Mouse (Mus musculus) embryonic facial prominence, embryonic 15.5 days (tissue): ENCODE results near the gene Appbp2. TPM values are rescaled to one million over a fixed set of nuclear protein-coding genes. Genes with fewer than 3 reads are reported as not detected.

Experiments used
- ATAC-seq: fragments of 200-750 bp; cut with Nextera tagmentation; 2 replicates; pipeline ENCODE4 v1.8.0; 2017; ENCODE audit warnings: low read depth, moderate TSS enrichment; ENCODE audit not compliant: insufficient number of reproducible peaks, low FRiP score, low TSS enrichment
- H3K27ac ChIP-seq: fragments of 300-500 bp; sonication (generic); replicated peaks from 2 replicates; pipeline ENCODE4 v1.5.1; 2015; ENCODE audit warnings: mild to moderate bottlenecking, inconsistent platforms
- H3K27me3 ChIP-seq: fragments of 300-500 bp; sonication (generic); 2 replicates; pipeline ENCODE4 v1.6.1; 2015; ENCODE audit warnings: inconsistent platforms
- H3K36me3 ChIP-seq: fragments of 300-500 bp; sonication (generic); 2 replicates; pipeline ENCODE4 v1.6.1; 2015; ENCODE audit warnings: mild to moderate bottlenecking, inconsistent platforms
- H3K4me1 ChIP-seq: fragments of 300-500 bp; sonication (generic); 2 replicates; pipeline ENCODE4 v1.6.1; 2015; ENCODE audit warnings: inconsistent platforms
- H3K4me2 ChIP-seq: fragments of 300-500 bp; sonication (generic); replicated peaks from 2 replicates; pipeline ENCODE4 v1.6.1; 2015; ENCODE audit warnings: mild to moderate bottlenecking, inconsistent platforms
- H3K4me3 ChIP-seq: fragments of 300-500 bp; sonication (generic); replicated peaks from 2 replicates; pipeline ENCODE4 v1.5.1; 2015; ENCODE audit warnings: mild to moderate bottlenecking, inconsistent platforms
- H3K9ac ChIP-seq: fragments of 300-500 bp; sonication (generic); 2 replicates; pipeline ENCODE4 v1.6.1; 2015; ENCODE audit warnings: inconsistent platforms
- H3K9me3 ChIP-seq: fragments of 300-500 bp; sonication (generic); replicated peaks from 2 replicates; pipeline ENCODE4 v1.6.1; 2016; ENCODE audit warnings: inconsistent platforms
- WGBS: fragments of 180-500 bp; shearing (Covaris S2); methylation state at CpG from one replicate; pipeline ENCODE4 v1.1.7; 2015; 5-methylcytosine and 5-hydroxymethylcytosine counted together
- polyA plus RNA-seq: library from polyadenylated mRNA; unstranded; fragments of >200 nt; fragmentation: Nextera tagmentation; extraction: Ambion mirVana; gene quantifications from 2 replicates; pipeline ENCODE4 v1.2.1, GENCODE M21; 2015

Gene Appbp2
- polyA plus RNA-seq, 1 experiment from 2014 or later: 38.7 TPM

DNA sequence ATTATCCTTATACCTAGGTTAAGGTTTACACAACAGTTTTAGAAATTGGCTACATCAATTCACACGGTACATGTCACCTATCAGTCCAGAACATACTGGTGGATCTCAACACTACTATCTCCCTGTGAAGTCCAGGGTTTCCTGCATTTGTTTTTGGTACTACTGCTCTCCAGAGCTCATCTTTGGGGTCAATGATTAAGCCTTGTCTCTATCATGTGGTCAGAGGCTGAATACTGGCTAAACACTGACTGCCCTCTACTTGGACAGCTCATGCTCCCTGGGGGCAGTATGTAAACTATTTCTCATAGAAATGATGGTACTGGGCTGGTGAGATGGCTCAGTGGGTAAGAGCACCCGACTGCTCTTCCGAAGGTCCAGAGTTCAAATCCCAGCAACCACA is 11.7 kb downstream of the Appbp2 start:
- WGBS: 95% methylated on average over 3 of the region's 3 CpGs
- H3K4me2 ChIP-seq: no peak overlapping the region
- no peaks in the 10 kb centered on the region for H3K4me1 ChIP-seq
- H3K4me3 ChIP-seq: no peak overlapping the region
- H3K9ac ChIP-seq: no peak overlapping the region
- H3K27me3 ChIP-seq: no peaks in the 10 kb centered on the region
- peaks cover 18% of the 10 kb centered on the region for H3K36me3 ChIP-seq
- no peaks in the 10 kb centered on the region for H3K9me3 ChIP-seq
- H3K27ac ChIP-seq: no peak overlapping the region
- ATAC-seq: no peak

DNA sequence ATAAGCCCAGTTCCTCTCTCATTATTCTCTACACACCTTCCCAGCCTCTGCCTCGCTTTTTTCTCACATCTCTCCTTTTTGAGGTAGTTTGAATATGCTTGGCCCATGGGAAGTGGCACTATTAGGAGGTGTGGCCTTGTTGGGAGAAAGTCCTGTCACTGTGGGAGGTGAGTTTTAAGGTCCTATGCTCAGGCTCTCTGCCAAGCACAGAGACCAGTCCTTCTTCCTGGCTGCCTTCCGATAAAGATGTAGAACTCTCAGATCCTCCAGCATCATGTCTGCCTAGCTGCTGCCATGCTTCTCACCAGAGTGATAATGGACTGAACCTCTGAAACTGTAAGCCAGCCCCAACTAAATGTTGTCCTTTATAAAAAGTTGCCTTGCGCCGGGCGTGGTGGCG is 12.4 kb downstream of the Appbp2 start:
- Histone ChIP-seq H3K9me3 (no peaks in the 10 kb centered on the region), H3K36me3 (peaks cover 18% of the 10 kb centered on the region), H3K27ac (no peak overlapping the region), H3K4me1 (no peaks in the 10 kb centered on the region), H3K9ac (no peak overlapping the region), H3K4me3 (no peak overlapping the region), H3K27me3 (no peaks in the 10 kb centered on the region), H3K4me2 (no peak overlapping the region)
- ATAC-seq: no peak
- 97% methylated on average over 6 of the region's 6 CpGs for WGBS

- Histone ChIP-seq H3K27ac (no peak overlapping the region), H3K4me1 (peaks cover 3% of the 10 kb centered on the region; the same call in 1 of the 2 replicates), H3K4me3 (no peak overlapping the region), H3K4me2 (no peak overlapping the region), H3K27me3 (no peaks in the 10 kb centered on the region), H3K9ac (no peak overlapping the region), H3K9me3 (no peaks in the 10 kb centered on the region), H3K36me3 (peaks cover 27% of the 10 kb centered on the region)
- WGBS: 79% methylated on average over 3 of the region's 3 CpGs
- no peak for ATAC-seq
Observed at GRCm38 (mm10) chr11:85219014-85219413, 15.9 kb downstream of the Appbp2 start.

DNA sequence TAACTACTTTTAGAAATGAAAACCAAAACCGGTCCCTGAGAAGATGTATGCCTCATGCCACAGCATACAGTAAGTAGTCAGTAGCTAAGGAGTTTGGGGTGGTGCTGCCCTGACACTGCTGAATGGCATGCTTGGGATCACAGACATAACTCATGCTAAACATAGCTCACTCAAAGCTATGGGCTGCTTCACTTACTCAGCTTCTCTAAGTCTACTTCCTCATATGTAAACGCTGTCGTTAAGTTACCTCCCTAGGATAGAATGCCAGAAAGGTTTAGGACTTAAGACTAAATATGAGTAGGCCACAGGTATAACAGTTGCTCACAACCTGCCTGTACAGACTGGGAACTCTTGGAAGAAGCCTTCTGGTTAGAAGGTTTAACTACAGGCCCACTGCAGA is 20.3 kb downstream of the Appbp2 start:
- Histone ChIP-seq H3K4me3 (no peak overlapping the region), H3K9me3 (no peaks in the 10 kb centered on the region), H3K27ac (no peak overlapping the region), H3K9ac (no peak overlapping the region), H3K4me1 (peaks cover 3% of the 10 kb centered on the region; the same call in 1 of the 2 replicates), H3K27me3 (no peaks in the 10 kb centered on the region), H3K36me3 (peaks cover 49% of the 10 kb centered on the region), H3K4me2 (no peak overlapping the region)
- ATAC-seq: no peak
- 93% methylated on average over 3 of the region's 3 CpGs for WGBS

DNA sequence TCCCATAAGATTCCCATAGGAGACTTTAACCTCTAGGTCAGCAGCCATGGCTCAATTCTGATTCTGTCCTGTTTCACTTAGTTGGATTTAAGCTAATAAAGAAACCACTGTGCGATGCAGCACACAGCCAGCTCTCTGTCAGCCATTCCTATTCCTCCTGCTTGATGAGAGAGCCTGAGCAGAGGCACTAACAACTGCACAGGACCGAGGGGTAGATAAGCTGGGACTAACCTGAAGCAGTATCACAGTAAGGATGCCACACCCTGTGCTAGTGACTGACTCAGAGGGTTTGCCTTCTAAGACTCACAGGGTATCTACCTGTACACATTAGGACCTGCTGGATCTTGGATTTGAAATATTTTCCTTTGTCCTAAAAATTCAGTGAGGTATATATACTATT is 21.7 kb downstream of the Appbp2 start:
- 96% methylated on average over 2 of the region's 2 CpGs for WGBS
- peaks cover 61% of the 10 kb centered on the region for H3K36me3 ChIP-seq
- no peak overlapping the region for H3K9ac ChIP-seq
- no peak overlapping the region for H3K4me3 ChIP-seq
- no peak for ATAC-seq
- H3K4me1 ChIP-seq: peaks cover 3% of the 10 kb centered on the region; the same call in 1 of the 2 replicates
- no peaks in the 10 kb centered on the region for H3K27me3 ChIP-seq
- H3K9me3 ChIP-seq: no peaks in the 10 kb centered on the region
- H3K4me2 ChIP-seq: no peak overlapping the region
- H3K27ac ChIP-seq: no peak overlapping the region

GRCm38 (mm10) chr11:85211151-85211550 is 23.8 kb downstream of the Appbp2 start:
- Histone ChIP-seq H3K4me3 (no peak overlapping the region), H3K27me3 (no peaks in the 10 kb centered on the region), H3K4me1 (no peaks in the 10 kb centered on the region), H3K27ac (no peak overlapping the region), H3K4me2 (no peak overlapping the region), H3K9ac (no peak overlapping the region), H3K36me3 (peaks cover 76% of the 10 kb centered on the region), H3K9me3 (no peaks in the 10 kb centered on the region)
- ATAC-seq: no peak
- 92% methylated on average over 2 of the region's 2 CpGs for WGBS

DNA sequence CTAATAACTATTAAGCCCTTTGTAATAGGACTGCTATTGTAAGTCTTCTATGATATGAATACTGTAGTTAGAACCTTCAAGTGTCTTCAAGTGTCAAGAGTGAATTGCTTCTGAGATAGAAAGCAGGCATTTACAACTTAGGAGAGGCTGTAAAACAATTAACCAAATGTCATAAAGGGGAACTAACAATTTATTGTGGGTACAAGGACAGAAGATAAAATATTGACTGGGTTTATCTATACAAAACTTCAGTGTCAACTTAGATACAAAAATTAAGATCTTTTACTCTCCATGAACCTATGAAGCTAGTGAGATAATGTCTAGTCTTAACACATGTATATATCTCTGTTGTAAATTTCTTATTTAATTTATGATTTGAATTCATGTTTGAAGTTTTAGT is 28.7 kb downstream of the Appbp2 start:
- Histone ChIP-seq H3K9ac (no peak overlapping the region), H3K36me3 (peaks cover 68% of the 10 kb centered on the region), H3K4me3 (no peak overlapping the region), H3K9me3 (no peaks in the 10 kb centered on the region), H3K4me1 (no peaks in the 10 kb centered on the region), H3K27me3 (no peaks in the 10 kb centered on the region), H3K4me2 (no peak overlapping the region), H3K27ac (no peak overlapping the region)
- no peak for ATAC-seq

- H3K4me3 ChIP-seq: no peak overlapping the region
- H3K27ac ChIP-seq: no peak overlapping the region
- no peaks in the 10 kb centered on the region for H3K4me1 ChIP-seq
- no peaks in the 10 kb centered on the region for H3K27me3 ChIP-seq
- H3K4me2 ChIP-seq: no peak overlapping the region
- ATAC-seq: no peak
- H3K9ac ChIP-seq: no peak overlapping the region
- WGBS: 82% methylated on average over 2 of the region's 2 CpGs
- no peaks in the 10 kb centered on the region for H3K9me3 ChIP-seq
- peaks cover 77% of the 10 kb centered on the region for H3K36me3 ChIP-seq
Observed at GRCm38 (mm10) chr11:85198906-85199305, 36.0 kb downstream of the Appbp2 start.

- no peak overlapping the region for H3K27ac ChIP-seq
- no peak overlapping the region for H3K4me2 ChIP-seq
- no peak overlapping the region for H3K9ac ChIP-seq
- H3K4me1 ChIP-seq: no peaks in the 10 kb centered on the region
- H3K9me3 ChIP-seq: no peaks in the 10 kb centered on the region
- no peak overlapping the region for H3K4me3 ChIP-seq
- H3K36me3 ChIP-seq: peaks cover 85% of the 10 kb centered on the region
- H3K27me3 ChIP-seq: no peaks in the 10 kb centered on the region
- 90% methylated on average over 9 of the region's 9 CpGs for WGBS
- ATAC-seq: no peak
Observed at GRCm38 (mm10) chr11:85196046-85196445, 38.9 kb downstream of the Appbp2 start.

- no peak for ATAC-seq
- no peak overlapping the region for H3K4me3 ChIP-seq
- no peak overlapping the region for H3K4me2 ChIP-seq
- peaks cover 84% of the 10 kb centered on the region for H3K36me3 ChIP-seq
- no peaks in the 10 kb centered on the region for H3K27me3 ChIP-seq
- H3K9ac ChIP-seq: no peak overlapping the region
- no peaks in the 10 kb centered on the region for H3K4me1 ChIP-seq
- WGBS: 96% methylated on average over 11 of the region's 11 CpGs
- H3K9me3 ChIP-seq: no peaks in the 10 kb centered on the region
- H3K27ac ChIP-seq: no peak overlapping the region
Observed at GRCm38 (mm10) chr11:85194206-85194605, 40.7 kb downstream of the Appbp2 start.

DNA sequence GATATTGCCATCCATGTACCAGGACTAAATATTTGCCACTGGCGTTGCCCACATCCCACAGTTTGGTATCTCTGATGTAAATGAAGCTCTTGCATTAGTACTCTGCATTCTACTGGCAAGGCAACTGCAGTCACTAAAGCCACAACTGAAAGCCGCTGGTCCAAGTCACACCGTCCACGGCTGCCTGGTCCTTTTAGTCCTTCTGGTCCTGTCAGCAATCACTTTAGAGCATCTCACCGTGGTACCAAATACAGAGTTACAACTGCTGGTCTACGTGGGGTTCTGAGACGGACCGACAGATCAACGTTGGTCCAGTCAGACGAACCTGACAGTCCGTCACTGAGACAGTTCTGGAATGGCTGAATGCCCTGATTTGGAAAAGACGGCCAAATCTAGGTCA is 44.2 kb downstream of the Appbp2 start:
- Histone ChIP-seq H3K4me1 (no peaks in the 10 kb centered on the region), H3K4me2 (no peak overlapping the region), H3K36me3 (peaks cover 69% of the 10 kb centered on the region), H3K27ac (no peak overlapping the region), H3K27me3 (no peaks in the 10 kb centered on the region), H3K9me3 (no peaks in the 10 kb centered on the region), H3K4me3 (no peak overlapping the region), H3K9ac (no peak overlapping the region)
- 92% methylated on average over 12 of the region's 12 CpGs for WGBS
- no peak for ATAC-seq

GRCm38 (mm10) chr11:85189110-85189509 is 45.8 kb downstream of the Appbp2 start:
- Histone ChIP-seq H3K27ac (no peak overlapping the region), H3K36me3 (peaks cover 53% of the 10 kb centered on the region), H3K4me3 (no peak overlapping the region), H3K4me2 (no peak overlapping the region), H3K4me1 (no peaks in the 10 kb centered on the region), H3K27me3 (no peaks in the 10 kb centered on the region), H3K9me3 (no peaks in the 10 kb centered on the region), H3K9ac (no peak overlapping the region)
- ATAC-seq: no peak
- WGBS: 89% methylated on average over 4 of the region's 4 CpGs
